Mouse (Mus musculus) layer of hippocampus, postnatal 25 days (tissue): ENCODE measurements around the gene Adtrp. TPM values are rescaled to one million over a fixed set of nuclear protein-coding genes. Genes with fewer than 3 reads are reported as not detected.

ENCODE experiments used
- DNase-seq, 2 experiments: peaks; one replicate each; pipeline ENCODE4 v3.0.0; 2022; ENCODE audit warnings: mixed read lengths in 2 of 2, low spot score in 1 of 2; ENCODE audit errors: extremely low spot score in 1 of 2
- total RNA-seq, 2 experiments: library from RNA; stranded (reverse); gene quantifications; 2 replicates each; pipeline ENCODE4 v1.2.3; 2021

Gene Adtrp
- total RNA-seq = under 1 TPM in 1 of 2 experiments, not detected in 1; 0.52 TPM

DNA sequence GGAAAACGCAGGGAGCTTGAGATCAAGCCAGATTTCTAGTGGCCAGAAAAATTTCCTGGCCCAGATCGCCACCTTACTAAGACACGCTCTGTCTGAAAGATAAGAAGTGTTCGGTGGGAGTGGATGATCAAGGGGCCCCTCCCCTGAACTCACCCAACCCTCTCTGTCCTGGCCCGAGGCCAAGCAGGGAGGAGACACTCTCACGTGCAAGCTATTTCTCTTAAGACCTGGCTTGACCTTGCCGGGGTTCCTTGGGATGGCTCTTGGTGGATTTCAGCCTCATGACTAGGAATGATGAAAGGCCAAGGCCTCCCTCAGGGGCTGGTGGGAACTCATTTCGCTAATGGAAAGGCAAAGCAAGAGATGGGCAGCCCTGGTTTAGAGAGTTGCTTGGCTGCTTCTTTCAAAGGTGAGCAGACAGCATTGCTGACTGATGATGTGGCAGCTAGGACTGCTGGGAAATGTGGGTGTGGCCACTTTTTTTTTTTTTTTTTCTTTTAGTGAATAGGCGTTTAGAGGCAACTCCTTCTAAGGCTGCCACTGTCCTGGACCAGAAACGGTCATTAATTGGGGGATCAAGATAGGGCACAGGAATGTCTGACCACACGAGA, at the start of gene Adtrp:
Adtrp (minus strand) TSS at position 169 of the 611 bp plus-strand sequence.
- DNase-seq = no peak

DNA sequence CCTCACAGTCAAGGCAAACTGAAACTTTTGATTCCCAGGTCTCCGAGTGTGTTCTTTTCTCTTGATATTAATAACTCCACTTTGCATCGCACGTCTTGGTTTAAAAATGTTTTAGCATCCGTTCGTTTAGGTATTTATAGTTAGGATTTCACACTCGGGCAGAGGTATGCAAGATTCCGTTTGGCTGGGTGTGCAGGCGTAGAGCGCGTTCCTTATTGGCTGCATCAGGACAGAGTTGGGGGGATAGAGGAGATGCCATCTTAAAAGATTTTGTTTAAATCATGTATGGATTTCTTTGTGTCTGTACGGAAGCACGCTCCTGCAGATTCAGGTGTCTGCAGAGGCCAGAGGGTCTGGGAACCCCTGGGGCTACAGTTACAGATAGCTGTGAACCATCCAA, 44.5 kb upstream of the Adtrp start:
- DNase-seq = no peak

DNA sequence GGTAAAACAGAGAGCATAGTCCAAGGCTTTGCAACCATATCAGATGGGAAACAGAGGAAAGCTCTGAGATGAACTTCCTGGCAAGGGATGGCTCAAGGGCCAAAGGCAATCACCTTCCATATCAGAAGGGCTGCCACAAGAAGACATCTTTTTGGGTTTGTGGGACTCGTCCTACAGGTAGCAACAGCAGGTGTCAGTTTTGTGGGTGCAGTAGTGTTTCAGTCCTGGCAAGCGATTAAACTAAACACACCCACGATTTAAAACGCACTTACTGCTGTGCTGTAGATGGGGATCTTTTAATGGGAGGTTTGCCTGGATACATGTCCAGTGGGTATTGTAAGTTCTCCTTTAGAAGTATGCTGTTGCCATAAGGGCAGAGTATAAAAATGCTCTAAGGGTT, 43.1 kb upstream of the Adtrp start:
- no peak for DNase-seq

DNA sequence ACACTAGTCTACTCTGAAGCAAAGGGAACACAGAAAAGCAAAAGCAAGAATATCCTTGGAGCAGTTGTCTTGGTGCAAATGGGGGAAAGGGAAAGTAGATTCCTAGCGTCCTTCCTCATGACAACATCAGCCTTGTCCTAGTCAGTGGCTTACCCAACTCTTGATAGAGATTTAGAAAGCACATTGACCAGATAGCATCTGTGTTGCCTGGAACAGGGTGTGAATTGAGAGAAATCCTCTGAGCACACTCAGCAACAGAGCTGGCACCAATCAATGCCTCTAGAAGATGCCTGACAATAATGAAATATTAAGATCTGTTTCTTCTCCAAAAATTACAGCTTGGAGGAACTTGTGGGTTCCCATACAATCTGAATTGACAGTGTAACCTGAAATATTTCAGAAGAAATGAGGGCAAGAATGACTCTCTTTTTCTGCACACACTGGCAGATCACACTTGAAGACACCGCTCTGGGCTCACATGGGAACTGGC, 42.7 kb upstream of the Adtrp start:
- DNase-seq = no peak

DNA sequence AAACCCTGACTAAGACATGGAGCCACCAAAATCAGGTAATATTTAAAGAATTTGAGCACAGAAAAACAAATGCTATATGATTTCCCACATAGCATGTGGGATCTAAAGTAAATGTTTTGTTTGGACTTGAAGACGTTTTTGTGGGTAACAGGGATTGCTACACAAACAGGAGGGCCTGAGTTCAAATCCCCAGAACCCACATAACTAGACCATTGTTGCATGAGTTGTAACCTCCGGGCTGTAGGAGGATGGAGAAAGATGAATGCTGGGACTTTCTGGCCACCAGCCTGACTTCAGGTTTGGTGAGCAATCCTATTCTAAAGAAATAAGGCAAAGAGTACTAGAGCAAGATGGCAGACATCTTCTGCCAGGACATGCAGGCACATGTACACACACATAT, 41.2 kb upstream of the Adtrp start:
- DNase-seq = no peak

DNA sequence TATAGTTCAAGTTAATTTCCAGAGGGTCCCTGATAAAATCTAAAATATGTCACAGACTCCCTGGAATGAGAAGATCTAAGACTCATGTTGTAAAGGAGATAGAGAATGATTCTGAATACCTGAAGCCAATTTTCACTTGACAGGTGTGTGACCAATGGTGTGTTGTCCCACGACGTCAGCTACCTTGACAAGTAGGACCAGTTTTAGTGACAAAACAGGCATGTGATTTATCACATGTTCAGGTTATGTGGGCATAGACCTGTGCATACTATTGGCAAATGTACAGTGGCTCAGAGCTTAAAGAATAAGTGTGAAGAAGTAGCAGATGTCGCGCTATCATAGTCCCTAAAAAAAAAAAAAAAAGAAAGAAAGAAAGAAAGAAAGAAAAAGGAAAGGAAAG, 38.6 kb upstream of the Adtrp start:
- DNase-seq = no peak

DNA sequence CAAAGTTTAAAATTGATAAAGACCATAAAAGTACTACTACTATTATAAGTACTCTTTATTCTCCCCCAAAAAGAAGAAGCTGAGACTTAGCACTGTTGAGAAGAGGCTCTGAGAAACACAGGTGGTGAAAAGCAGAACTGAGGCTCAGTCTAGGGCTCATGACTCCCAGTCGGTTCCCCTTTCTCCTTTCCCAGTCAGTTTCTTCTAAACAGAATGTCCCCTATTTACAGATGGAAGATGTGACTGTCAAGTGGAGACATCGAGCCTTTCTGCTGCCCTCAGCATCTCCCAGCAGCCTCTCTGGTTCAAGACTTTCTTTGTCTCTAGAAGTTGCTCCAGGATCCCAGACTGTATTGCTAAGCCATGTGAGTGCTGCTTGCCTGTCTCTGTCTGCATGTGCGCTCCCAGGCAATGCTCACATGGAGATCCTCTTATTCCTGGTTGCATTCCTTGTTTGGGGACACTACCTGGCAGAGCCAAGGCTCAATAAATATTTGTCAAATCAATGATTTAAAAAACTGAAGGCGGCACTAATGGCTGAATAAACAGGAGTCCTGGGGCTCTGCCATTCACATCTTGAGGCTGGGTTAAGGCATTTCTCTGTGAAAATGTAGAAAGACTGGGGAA, 36.3 kb upstream of the Adtrp start:
- no peak for DNase-seq

DNA sequence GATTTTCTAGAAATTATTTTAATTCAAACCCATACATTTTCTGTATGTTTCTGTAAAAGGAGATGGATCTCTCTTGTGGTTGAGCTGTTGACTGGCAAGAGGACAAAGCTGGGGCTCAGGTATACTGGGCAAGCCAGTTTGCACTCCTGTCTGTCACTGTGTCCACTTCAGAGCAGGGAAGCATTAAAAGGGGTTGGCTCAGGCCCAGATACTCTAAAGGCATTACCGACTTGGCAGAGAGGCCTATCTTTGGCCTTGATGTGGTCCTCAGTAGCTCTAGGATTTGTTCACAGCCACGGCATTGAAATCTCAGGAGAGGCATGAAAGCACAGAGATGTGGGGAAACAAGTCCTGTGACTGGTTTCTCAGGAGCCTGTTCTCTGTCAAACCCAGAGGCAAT, 33.7 kb upstream of the Adtrp start:
- no peak for DNase-seq

DNA sequence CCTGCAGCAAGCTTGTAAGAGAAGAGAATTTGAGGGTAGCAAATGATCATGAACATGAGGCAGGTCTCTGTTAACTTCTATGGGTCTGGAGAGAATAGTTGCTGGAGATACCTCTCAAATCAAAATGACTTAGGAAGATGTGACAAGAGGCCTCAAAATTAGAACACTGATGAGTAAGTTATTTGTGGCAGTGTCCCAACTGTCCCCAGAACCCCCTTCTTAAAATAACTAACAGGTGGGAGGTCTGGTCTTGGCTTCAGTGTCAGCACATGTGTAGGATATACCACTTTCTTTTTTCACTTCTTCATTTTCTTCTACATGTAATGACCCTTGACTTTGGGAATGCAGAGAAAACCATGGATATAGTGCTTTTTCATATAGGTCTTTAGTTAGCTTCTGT, 33.0 kb upstream of the Adtrp start:
- no peak for DNase-seq

DNA sequence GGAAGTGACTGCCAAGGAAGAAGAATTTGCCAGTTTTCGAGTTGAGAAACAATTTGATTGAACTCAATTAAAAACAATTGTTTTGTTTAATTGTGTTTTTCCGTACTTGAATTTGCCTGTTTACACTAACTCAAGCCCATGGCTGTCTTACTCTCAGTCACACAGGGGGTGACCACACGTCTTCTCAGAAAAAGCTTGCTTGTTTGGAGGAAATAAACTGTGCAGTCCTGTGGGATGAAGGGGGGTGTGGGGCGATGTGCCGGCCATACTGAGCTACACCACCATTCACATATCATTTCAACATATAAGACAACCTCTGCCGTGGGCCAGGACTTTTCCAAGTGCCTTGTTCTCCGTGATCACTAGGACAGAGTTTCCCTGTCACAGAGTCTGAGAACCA, 25.2 kb upstream of the Adtrp start:
- no peak for DNase-seq

DNA sequence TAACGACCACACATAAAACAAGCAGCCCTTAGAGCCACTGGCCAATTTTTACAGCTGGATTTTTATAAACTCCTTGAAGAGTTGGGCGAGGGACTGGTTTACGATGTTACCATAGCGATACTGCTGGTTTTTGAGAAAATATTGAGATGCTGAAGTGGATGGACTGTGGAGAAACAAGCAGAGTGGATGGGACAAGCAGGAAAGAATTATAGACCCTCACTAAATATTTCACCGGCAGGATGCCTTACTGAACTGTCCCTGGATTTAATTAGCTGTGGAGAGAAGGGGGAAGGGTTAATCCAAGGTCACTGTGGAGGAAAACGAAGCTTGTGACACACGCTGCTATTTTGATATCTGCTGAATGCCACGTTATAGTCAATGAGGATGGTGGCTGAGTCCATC, 24.7 kb upstream of the Adtrp start:
- no peak for DNase-seq

DNA sequence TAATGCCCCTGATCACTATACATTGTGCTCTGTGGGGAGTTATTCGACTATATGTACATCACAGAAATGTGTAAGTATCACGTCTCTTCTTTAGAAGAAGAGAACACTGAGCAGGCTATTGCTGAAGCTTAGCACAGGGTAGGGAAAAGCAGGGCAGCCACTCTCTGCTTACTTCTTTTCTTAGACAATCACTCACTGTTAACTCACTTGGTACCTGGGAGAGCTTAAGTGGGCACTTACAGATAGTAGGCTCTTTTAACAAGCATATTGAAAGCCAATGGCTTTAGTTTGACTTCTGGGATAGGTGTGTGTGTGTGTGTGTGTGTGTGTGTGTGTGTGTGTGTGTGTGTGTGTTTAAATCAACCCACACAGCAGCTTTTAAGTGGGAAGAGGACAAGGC, 20.0 kb upstream of the Adtrp start:
- no peak for DNase-seq

DNA sequence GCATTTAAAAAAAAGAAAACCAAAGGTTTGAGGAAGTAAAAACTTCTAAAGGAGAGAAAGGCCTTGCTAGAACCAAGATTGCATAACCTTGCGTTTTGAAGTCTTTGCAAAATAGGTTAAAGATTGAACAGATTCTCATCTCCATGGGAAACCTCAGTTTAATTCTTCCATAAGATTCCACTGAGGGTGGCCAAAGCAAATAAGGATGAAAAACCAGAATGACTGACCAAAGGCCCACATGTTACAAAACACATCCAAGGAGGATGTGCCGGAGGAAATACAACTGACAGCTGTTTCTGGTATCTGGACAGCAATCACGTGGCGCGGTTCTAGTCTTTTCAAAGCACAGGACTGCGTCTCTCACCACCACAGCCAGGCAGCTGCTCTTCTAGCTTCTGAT, 18.1 kb upstream of the Adtrp start:
- DNase-seq = no peak

DNA sequence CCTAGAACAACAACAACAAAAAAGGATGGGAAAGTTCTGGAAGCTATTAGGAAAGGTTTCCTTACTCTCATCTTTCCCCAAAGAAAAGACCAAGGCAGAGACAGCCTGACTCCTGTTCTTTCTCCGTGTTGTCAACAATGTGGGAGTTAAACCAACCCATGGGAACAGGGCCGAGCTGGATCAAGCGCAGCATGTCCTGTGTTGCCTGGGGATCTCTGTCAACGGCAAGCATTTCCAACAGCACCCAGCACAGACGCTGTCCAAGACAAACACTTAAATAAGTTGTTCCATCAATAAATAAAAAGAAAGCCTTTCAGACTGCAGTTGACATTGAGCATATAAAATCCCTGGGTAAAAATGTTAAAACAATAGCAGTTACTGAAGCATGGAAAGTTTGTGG, 17.6 kb upstream of the Adtrp start:
- DNase-seq = no peak

DNA sequence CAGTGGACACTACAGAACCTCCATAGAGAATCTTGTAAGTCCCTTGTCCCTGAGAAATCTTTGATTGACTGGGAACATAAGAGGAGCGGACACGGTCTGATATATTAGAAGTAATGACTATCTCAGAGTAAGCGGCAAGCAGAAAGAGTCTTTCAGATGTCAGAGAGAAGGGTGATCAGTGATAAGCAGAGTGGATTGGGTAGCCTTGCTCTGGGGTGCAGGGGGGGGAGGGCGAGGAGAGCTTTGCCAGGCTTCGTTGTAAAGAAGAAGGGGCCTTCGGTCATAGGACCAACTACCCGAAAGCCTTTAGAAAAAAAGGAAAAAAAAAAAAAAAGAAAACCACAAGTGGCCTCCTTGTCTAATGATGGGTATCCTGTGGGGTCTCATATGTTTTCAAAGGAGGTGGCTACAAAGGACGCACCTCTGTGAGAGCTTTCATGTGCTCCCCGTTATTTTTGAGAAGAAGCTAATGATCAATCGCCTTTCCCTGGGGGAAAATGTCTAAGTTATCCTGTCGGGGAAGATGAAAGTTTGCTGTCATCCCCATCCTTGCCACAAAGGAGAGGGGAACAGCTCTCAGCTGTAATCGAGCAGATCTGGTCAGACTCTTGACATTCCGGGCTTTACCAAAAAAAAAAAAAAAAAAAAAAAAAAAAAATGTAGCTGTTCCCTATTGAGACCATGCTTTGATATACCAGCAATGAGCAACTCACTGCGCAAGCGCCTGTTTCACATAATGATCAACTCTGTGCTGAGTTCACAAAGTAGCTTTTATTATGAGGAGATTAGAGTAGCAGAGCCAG, 13.3 kb upstream of the Adtrp start:
- no peak for DNase-seq

DNA sequence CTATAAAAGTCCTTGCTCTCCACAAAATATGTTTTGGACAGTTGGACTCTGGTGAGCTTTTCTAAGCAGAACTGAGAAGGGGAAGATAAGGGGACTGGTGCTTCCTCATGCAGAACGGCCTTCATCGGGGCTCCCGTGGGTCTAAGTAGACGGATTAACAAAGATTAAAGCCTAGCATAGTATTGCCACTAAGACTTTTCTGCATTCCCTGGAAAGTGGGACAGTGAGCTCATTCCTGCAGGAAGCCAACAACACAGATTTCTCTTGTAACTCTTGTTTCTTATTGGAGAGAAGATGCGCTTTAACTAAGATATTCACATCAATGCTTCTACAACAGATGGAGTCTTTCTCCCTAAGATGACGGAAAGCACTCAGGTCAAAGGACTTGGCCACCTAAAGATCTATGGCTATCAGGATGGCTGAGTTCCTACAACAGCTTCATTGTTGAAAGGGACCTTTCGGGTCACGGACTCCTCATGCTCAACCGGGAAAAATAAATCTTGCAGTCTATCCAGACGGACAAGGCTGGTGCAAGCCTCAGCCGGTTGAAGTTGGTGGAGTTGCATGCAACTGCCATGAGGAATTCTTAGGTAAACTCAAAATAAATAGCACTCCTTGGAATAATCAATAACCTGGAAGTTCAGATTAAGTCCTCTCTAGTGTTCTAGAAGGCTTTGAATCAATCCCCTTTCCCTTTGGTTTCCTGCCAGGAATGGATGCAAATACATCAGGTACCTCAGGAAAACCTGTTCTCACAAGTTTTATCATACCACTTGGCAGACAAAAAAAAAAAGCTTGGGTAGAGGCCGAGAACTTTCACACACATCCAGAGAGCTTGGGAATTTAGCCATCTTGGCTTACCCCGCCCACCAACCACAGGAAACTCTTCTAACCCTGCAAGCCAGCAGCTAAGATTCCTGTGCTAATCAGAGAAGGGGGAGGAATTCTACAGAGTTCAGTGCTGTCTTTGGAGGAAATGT, 8.0 kb upstream of the Adtrp start:
- no peak for DNase-seq

DNA sequence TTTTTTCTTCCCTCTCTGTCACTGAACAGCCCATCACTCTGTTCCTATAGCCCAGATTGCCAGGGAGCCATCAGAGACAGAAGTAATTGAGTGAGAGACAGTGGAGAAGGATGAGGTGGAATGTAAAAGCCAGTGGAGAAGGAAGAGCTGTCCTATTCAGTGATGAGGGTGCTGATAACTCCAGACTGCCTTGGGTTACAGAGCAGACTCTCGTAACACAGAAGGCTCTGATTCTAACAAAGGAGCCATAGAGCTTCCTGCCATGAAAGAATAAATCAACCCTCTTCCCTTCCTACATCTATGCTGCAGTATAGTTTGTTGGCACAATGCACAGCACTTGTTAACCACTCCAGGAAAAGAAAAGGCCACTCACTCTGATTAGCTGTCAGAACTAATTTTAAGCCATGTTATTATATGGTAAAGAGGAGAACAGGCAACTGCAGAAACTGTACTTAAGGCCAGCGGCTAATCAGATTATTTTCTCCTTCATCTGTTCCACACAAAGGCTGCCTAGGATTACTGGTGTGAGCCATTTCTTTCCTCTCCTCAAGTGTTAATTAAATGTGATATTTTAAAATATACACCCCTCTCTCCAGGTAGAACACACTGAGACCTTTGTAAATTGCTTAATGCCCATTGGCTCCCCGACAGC, 3.4 kb upstream of the Adtrp start:
- no peak for DNase-seq

DNA sequence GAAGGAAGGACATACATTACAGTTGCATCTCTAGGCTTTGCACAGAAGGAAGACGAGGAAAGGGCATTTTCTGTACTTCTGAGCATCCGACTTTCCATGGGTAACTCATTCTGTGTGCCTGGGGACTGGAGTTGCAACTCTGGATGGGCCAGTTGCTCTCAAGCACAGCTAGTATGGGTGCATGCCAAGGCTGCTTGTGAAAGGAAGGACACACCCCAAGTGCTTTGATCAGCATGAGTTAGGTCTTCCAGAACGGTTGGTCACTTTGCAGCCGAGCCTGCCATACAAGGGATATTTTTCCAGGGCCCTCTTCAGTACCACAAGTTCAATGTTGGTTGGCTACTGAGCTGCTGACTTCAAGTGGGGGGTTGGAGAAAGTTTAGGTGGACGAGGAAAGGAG, 968 bp downstream of the Adtrp start:
- DNase-seq = no peak

DNA sequence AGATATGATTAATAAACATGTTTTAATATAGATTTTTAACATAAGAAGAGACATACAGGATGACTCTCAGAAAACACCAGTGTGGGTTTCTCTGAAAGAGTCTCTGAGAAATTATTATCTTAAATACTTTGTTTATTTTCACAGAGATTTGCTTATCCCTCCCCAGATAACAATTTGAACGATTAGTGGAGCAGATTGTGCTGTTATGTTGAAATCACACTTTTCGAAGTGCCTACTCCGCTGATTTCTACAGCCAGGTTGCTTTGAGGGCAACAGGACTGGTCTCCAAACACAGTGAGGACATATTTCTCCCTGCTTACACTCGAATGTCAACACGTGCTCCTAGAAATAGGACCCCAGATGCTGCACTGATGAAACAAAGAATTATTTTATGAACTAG, 2.5 kb downstream of the Adtrp start:
- no peak for DNase-seq

DNA sequence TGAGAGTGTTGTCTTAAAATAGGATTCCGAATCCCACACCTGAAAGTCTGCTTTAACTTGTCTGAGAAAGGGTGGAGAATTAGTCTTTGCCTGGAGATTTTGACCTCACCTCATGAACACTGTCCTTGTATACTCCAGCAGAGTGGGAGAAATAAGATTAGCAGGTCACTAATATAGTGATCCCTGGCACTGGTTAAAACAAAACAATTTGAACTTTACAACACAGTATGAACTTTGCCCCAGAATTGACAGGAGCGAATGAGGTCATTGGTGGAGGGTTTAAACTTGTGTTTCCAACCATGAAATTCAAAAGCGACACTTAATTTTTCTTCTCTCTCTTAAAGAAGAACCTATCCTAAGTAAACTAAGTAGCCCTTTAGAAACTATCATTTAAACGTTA, 3.4 kb downstream of the Adtrp start:
- DNase-seq = no peak
